Mouse (Mus musculus): ENCODE results near the gene Gja10. TPM values are rescaled to one million over a fixed set of nuclear protein-coding genes. Genes with fewer than 3 reads are reported as not detected.

The Gja10 gene
- polyA plus RNA-seq (2016; fragmentation: Nextera tagmentation; extraction: Ambion mirVana) = 0.06 TPM in 2 replicates

- no peak for ATAC-seq
- no peaks in the 10 kb centered on the region for H3K4me1 ChIP-seq
- no peak within 1 kb of the TSS for H3K9ac ChIP-seq
- no peaks in the 10 kb centered on the region for H3K36me3 ChIP-seq
- 39% methylated on average over 3 of the region's 3 CpGs for WGBS (ENCODE audit: insufficient replicate concordance)
- no peak within 1 kb of the TSS for H3K4me3 ChIP-seq
- no peak within 1 kb of the TSS for H3K4me2 ChIP-seq
- H3K27me3 ChIP-seq (replicated peaks) = no peaks in the 10 kb centered on the region
- H3K27ac ChIP-seq = no peak within 1 kb of the TSS
- H3K9me3 ChIP-seq (replicated peaks) = no peaks in the 10 kb centered on the region
Observed at GRCm38 (mm10) chr4:32602660-32603059, at the start of gene Gja10. Gene Gja10 (minus strand): TSS chr4:32602760.

GRCm38 (mm10) chr4:32651669-32652068 is 49.1 kb upstream of the Gja10 start:
- Histone ChIP-seq H3K4me3 (no peak overlapping the region), H3K4me2 (no peak overlapping the region), H3K9me3 (replicated peaks) (no peaks in the 10 kb centered on the region), H3K36me3 (peaks cover 56% of the 10 kb centered on the region), H3K27ac (no peak overlapping the region), H3K9ac (no peak overlapping the region), H3K4me1 (peaks cover 8% of the 10 kb centered on the region; the same call in 1 of the 2 replicates), H3K27me3 (replicated peaks) (no peaks in the 10 kb centered on the region)
- WGBS (ENCODE audit: insufficient replicate concordance) = 42% methylated on average over 5 of the region's 5 CpGs
- peak; percentile 85 for ATAC-seq

GRCm38 (mm10) chr4:32621637-32622036 is 19.1 kb upstream of the Gja10 start:
- Histone ChIP-seq H3K27ac (no peak overlapping the region), H3K27me3 (replicated peaks) (no peaks in the 10 kb centered on the region), H3K4me2 (no peak overlapping the region), H3K4me1 (peaks cover 23% of the 10 kb centered on the region), H3K9ac (no peak overlapping the region), H3K4me3 (no peak overlapping the region), H3K9me3 (replicated peaks) (no peaks in the 10 kb centered on the region), H3K36me3 (peaks cover 53% of the 10 kb centered on the region)
- no peak for ATAC-seq

GRCm38 (mm10) chr4:32615034-32615881 is 12.7 kb upstream of the Gja10 start, which contains the start of gene Casp8ap2:
Gene Casp8ap2 (plus strand): TSS chr4:32615451.
- Histone ChIP-seq H3K4me3 (peak within 1 kb of the TSS; percentile 92), H3K27me3 (replicated peaks) (no peaks in the 10 kb centered on the region), H3K9ac (peak within 1 kb of the TSS; percentile 94), H3K4me1 (peaks cover 26% of the 10 kb centered on the region), H3K36me3 (peaks cover 15% of the 10 kb centered on the region), H3K4me2 (peak within 1 kb of the TSS; percentile 78), H3K9me3 (replicated peaks) (no peaks in the 10 kb centered on the region), H3K27ac (peak within 1 kb of the TSS; percentile 86)
- peak; percentile 98 for ATAC-seq
- WGBS (ENCODE audit: insufficient replicate concordance) = under 1% methylated on average over 64 of the region's 67 CpGs

- H3K4me1 ChIP-seq = no peaks in the 10 kb centered on the region
Observed at GRCm38 (mm10) chr4:32601135-32601534, 1.4 kb downstream of the Gja10 start.

GRCm38 (mm10) chr4:32588237-32588636 is 14.3 kb downstream of the Gja10 start:
- no peaks in the 10 kb centered on the region for H3K36me3 ChIP-seq
- no peak for ATAC-seq
- H3K4me1 ChIP-seq = peaks cover 3% of the 10 kb centered on the region; the same call in 1 of the 2 replicates
- no peak overlapping the region for H3K9ac ChIP-seq
- no peak overlapping the region for H3K4me2 ChIP-seq
- no peak overlapping the region for H3K4me3 ChIP-seq
- 58% methylated on average over 6 of the region's 6 CpGs for WGBS (ENCODE audit: insufficient replicate concordance)
- H3K9me3 ChIP-seq (replicated peaks) = no peaks in the 10 kb centered on the region
- no peak overlapping the region for H3K27ac ChIP-seq
- H3K27me3 ChIP-seq (replicated peaks) = no peaks in the 10 kb centered on the region

More at GRCm38 (mm10) chr4:32601135-32601534, 1.4 kb downstream of the Gja10 start:
- no peak for ATAC-seq
- Histone ChIP-seq H3K36me3 (no peaks in the 10 kb centered on the region), H3K9ac (no peak overlapping the region), H3K4me3 (no peak overlapping the region), H3K4me2 (no peak overlapping the region), H3K27me3 (replicated peaks) (no peaks in the 10 kb centered on the region), H3K27ac (no peak overlapping the region), H3K9me3 (replicated peaks) (no peaks in the 10 kb centered on the region)
- WGBS (ENCODE audit: insufficient replicate concordance) = 24% methylated on average over 12 of the region's 12 CpGs

GRCm38 (mm10) chr4:32587543-32587942 is 15.0 kb downstream of the Gja10 start:
- no peak overlapping the region for H3K27ac ChIP-seq
- H3K4me2 ChIP-seq = no peak overlapping the region
- WGBS (ENCODE audit: insufficient replicate concordance) = 56% methylated on average over 5 of the region's 5 CpGs
- H3K9ac ChIP-seq = no peak overlapping the region
- no peaks in the 10 kb centered on the region for H3K9me3 ChIP-seq (replicated peaks)
- H3K36me3 ChIP-seq = no peaks in the 10 kb centered on the region
- H3K4me3 ChIP-seq = no peak overlapping the region
- ATAC-seq = no peak
- peaks cover 3% of the 10 kb centered on the region; the same call in 1 of the 2 replicates for H3K4me1 ChIP-seq
- no peaks in the 10 kb centered on the region for H3K27me3 ChIP-seq (replicated peaks)

GRCm38 (mm10) chr4:32586596-32586995 is 16.0 kb downstream of the Gja10 start:
- 6% methylated on average over 9 of the region's 9 CpGs for WGBS (ENCODE audit: insufficient replicate concordance)
- no peak for ATAC-seq

GRCm38 (mm10) chr4:32584181-32584580 is 18.4 kb downstream of the Gja10 start:
- Histone ChIP-seq H3K4me3 (no peak overlapping the region), H3K27me3 (replicated peaks) (no peaks in the 10 kb centered on the region), H3K27ac (no peak overlapping the region), H3K4me1 (peaks cover 3% of the 10 kb centered on the region; the same call in 1 of the 2 replicates), H3K9ac (no peak overlapping the region), H3K36me3 (no peaks in the 10 kb centered on the region; the same call in 1 of the 2 replicates), H3K9me3 (replicated peaks) (no peaks in the 10 kb centered on the region), H3K4me2 (no peak overlapping the region)
- 58% methylated on average over 6 of the region's 6 CpGs for WGBS (ENCODE audit: insufficient replicate concordance)
- ATAC-seq = no peak

More at GRCm38 (mm10) chr4:32586596-32586995, 16.0 kb downstream of the Gja10 start:
- Histone ChIP-seq H3K9me3 (replicated peaks) (no peaks in the 10 kb centered on the region), H3K36me3 (no peaks in the 10 kb centered on the region), H3K4me3 (no peak overlapping the region), H3K9ac (no peak overlapping the region), H3K27me3 (replicated peaks) (no peaks in the 10 kb centered on the region), H3K4me2 (no peak overlapping the region), H3K4me1 (peaks cover 3% of the 10 kb centered on the region; the same call in 1 of the 2 replicates), H3K27ac (no peak overlapping the region)

GRCm38 (mm10) chr4:32579850-32580249 is 22.7 kb downstream of the Gja10 start:
- no peaks in the 10 kb centered on the region; the same call in 1 of the 2 replicates for H3K36me3 ChIP-seq
- no peaks in the 10 kb centered on the region for H3K27me3 ChIP-seq (replicated peaks)
- no peak overlapping the region for H3K4me3 ChIP-seq
- H3K9me3 ChIP-seq (replicated peaks) = no peaks in the 10 kb centered on the region
- no peak for ATAC-seq
- H3K4me1 ChIP-seq = no peaks in the 10 kb centered on the region
- H3K27ac ChIP-seq = no peak overlapping the region
- WGBS (ENCODE audit: insufficient replicate concordance) = 65% methylated on average over 8 of the region's 8 CpGs
- no peak overlapping the region for H3K4me2 ChIP-seq
- H3K9ac ChIP-seq = no peak overlapping the region

- no peak overlapping the region for H3K9ac ChIP-seq
- H3K9me3 ChIP-seq (replicated peaks) = no peaks in the 10 kb centered on the region
- WGBS (ENCODE audit: insufficient replicate concordance) = 38% methylated on average over 9 of the region's 9 CpGs
- no peaks in the 10 kb centered on the region for H3K27me3 ChIP-seq (replicated peaks)
- no peaks in the 10 kb centered on the region; the same call in 1 of the 2 replicates for H3K36me3 ChIP-seq
- no peak overlapping the region for H3K4me2 ChIP-seq
- H3K4me1 ChIP-seq = no peaks in the 10 kb centered on the region
- H3K27ac ChIP-seq = no peak overlapping the region
- H3K4me3 ChIP-seq = no peak overlapping the region
- ATAC-seq = no peak
Observed at GRCm38 (mm10) chr4:32575165-32575564, 27.4 kb downstream of the Gja10 start.

GRCm38 (mm10) chr4:32574604-32575003 is 28.0 kb downstream of the Gja10 start:
- WGBS (ENCODE audit: insufficient replicate concordance) = 77% methylated on average over 1 of the region's 1 CpGs

More at GRCm38 (mm10) chr4:32574604-32575003, 28.0 kb downstream of the Gja10 start:
- Histone ChIP-seq H3K4me2 (no peak overlapping the region), H3K36me3 (no peaks in the 10 kb centered on the region), H3K4me1 (0 out of 2 replicates have a peak, but pooled peaks cover 1% of the 10 kb centered on the region), H3K27ac (no peak overlapping the region), H3K4me3 (no peak overlapping the region), H3K27me3 (replicated peaks) (no peaks in the 10 kb centered on the region), H3K9me3 (replicated peaks) (no peaks in the 10 kb centered on the region), H3K9ac (no peak overlapping the region)
- no peak for ATAC-seq
